Mouse (Mus musculus) hindbrain, embryonic 15.5 days (tissue): Measurements from ENCODE around the gene Ints7. TPM values are rescaled to one million over a fixed set of nuclear protein-coding genes. Genes with fewer than 3 reads are reported as not detected.

ENCODE experiments used
- ATAC-seq: fragments of 200-750 bp; cut with Nextera tagmentation; 2 replicates; pipeline ENCODE4 v1.8.0; 2017; ENCODE audit warnings: low read depth, moderate number of reproducible peaks, moderate TSS enrichment; ENCODE audit not compliant: low FRiP score
- H3K27ac ChIP-seq: fragments of 300-500 bp; sonication (generic); replicated peaks from 2 replicates; pipeline ENCODE4 v1.5.1; 2015; ENCODE audit warnings: mild to moderate bottlenecking, inconsistent platforms
- H3K27me3 ChIP-seq: fragments of 300-500 bp; sonication (generic); 2 replicates; pipeline ENCODE4 v1.6.1; 2015; ENCODE audit warnings: control low read depth, inconsistent platforms
- H3K36me3 ChIP-seq: fragments of 300-500 bp; sonication (generic); 2 replicates; pipeline ENCODE4 v1.6.1; 2015; ENCODE audit warnings: control low read depth, inconsistent platforms
- H3K4me1 ChIP-seq: fragments of 300-500 bp; sonication (generic); replicated peaks from 2 replicates; pipeline ENCODE4 v1.6.1; 2015; ENCODE audit warnings: control low read depth, inconsistent platforms
- H3K4me2 ChIP-seq: fragments of 300-500 bp; sonication (generic); 2 replicates; pipeline ENCODE4 v1.6.1; 2015; ENCODE audit warnings: moderate library complexity, mild to moderate bottlenecking, inconsistent platforms
- H3K4me3 ChIP-seq: fragments of 300-500 bp; sonication (generic); 2 replicates; pipeline ENCODE4 v1.5.1; 2015; ENCODE audit warnings: mild to moderate bottlenecking, inconsistent platforms
- H3K9ac ChIP-seq: fragments of 300-500 bp; sonication (generic); 2 replicates; pipeline ENCODE4 v1.6.1; 2015; ENCODE audit warnings: inconsistent platforms
- H3K9me3 ChIP-seq: fragments of 300-500 bp; sonication (generic); 2 replicates; pipeline ENCODE4 v1.6.1; 2016; ENCODE audit warnings: control low read depth, inconsistent platforms
- WGBS: fragments of 180-500 bp; shearing (Covaris S2); methylation state at CpG from one replicate; pipeline ENCODE4 v1.1.7; 2015; 5-methylcytosine and 5-hydroxymethylcytosine counted together
- polyA plus RNA-seq: library from polyadenylated mRNA; unstranded; fragments of >200 nt; fragmentation: Nextera tagmentation; extraction: Ambion mirVana; gene quantifications from 2 replicates; pipeline ENCODE4 v1.2.1, GENCODE M21; 2015

Ints7 gene
- polyA plus RNA-seq: 34.1 and 36.7 TPM in 2 replicates

- Histone ChIP-seq H3K9me3 (no peaks in the 10 kb centered on the region), H3K4me2 (peak within 1 kb of the TSS; percentile 96), H3K36me3 (no peaks in the 10 kb centered on the region), H3K27me3 (no peaks in the 10 kb centered on the region), H3K27ac (peak within 1 kb of the TSS; percentile 95), H3K4me1 (peaks cover 33% of the 10 kb centered on the region), H3K9ac (peak within 1 kb of the TSS; percentile 64), H3K4me3 (peak within 1 kb of the TSS; percentile 80)
- WGBS: under 1% methylated on average over 70 of the region's 70 CpGs
- peak; percentile 99 for ATAC-seq
Observed at GRCm38 (mm10) chr1:191575458-191576247, at the start of gene Ints7, which contains the start of gene Dtl. Ints7 (plus strand) TSS chr1:191575636. Dtl (minus strand) TSS chr1:191575544.

GRCm38 (mm10) chr1:191527089-191527488 is 48.3 kb upstream of the Ints7 start:
- H3K27me3 ChIP-seq: no peaks in the 10 kb centered on the region
- no peak overlapping the region for H3K27ac ChIP-seq
- H3K9me3 ChIP-seq: no peaks in the 10 kb centered on the region
- H3K9ac ChIP-seq: no peak overlapping the region
- no peak overlapping the region for H3K4me2 ChIP-seq
- no peaks in the 10 kb centered on the region for H3K36me3 ChIP-seq
- WGBS: 68% methylated on average over 3 of the region's 3 CpGs
- H3K4me1 ChIP-seq: no peaks in the 10 kb centered on the region
- ATAC-seq: no peak
- H3K4me3 ChIP-seq: no peak overlapping the region

- Histone ChIP-seq H3K27me3 (no peaks in the 10 kb centered on the region), H3K9ac (no peak overlapping the region), H3K36me3 (no peaks in the 10 kb centered on the region), H3K4me2 (no peak overlapping the region), H3K4me1 (no peaks in the 10 kb centered on the region), H3K9me3 (no peaks in the 10 kb centered on the region), H3K4me3 (no peak overlapping the region), H3K27ac (no peak overlapping the region)
- ATAC-seq: no peak
- WGBS: 66% methylated on average over 4 of the region's 4 CpGs
Observed at GRCm38 (mm10) chr1:191527921-191528612, 47.4 kb upstream of the Ints7 start.

- Histone ChIP-seq H3K4me1 (no peaks in the 10 kb centered on the region), H3K9ac (no peak overlapping the region), H3K36me3 (no peaks in the 10 kb centered on the region), H3K27ac (no peak overlapping the region), H3K4me2 (no peak overlapping the region), H3K4me3 (no peak overlapping the region), H3K9me3 (no peaks in the 10 kb centered on the region), H3K27me3 (no peaks in the 10 kb centered on the region)
- no peak for ATAC-seq
- 83% methylated on average over 2 of the region's 2 CpGs for WGBS
Observed at GRCm38 (mm10) chr1:191529406-191529805, 46.0 kb upstream of the Ints7 start.

GRCm38 (mm10) chr1:191531023-191531422 is 44.4 kb upstream of the Ints7 start:
- Histone ChIP-seq H3K4me3 (no peak overlapping the region), H3K36me3 (no peaks in the 10 kb centered on the region), H3K27me3 (no peaks in the 10 kb centered on the region), H3K9ac (no peak overlapping the region), H3K27ac (no peak overlapping the region), H3K4me1 (no peaks in the 10 kb centered on the region), H3K9me3 (no peaks in the 10 kb centered on the region), H3K4me2 (no peak overlapping the region)
- ATAC-seq: no peak
- 63% methylated on average over 1 of the region's 1 CpGs for WGBS

GRCm38 (mm10) chr1:191534896-191535295 is 40.5 kb upstream of the Ints7 start:
- H3K27ac ChIP-seq: no peak overlapping the region
- no peaks in the 10 kb centered on the region for H3K9me3 ChIP-seq
- 58% methylated on average over 2 of the region's 2 CpGs for WGBS
- ATAC-seq: no peak
- H3K4me2 ChIP-seq: no peak overlapping the region
- H3K4me3 ChIP-seq: no peak overlapping the region
- H3K4me1 ChIP-seq: no peaks in the 10 kb centered on the region
- no peaks in the 10 kb centered on the region for H3K36me3 ChIP-seq
- no peak overlapping the region for H3K9ac ChIP-seq
- H3K27me3 ChIP-seq: no peaks in the 10 kb centered on the region

- WGBS: 94% methylated on average over 2 of the region's 2 CpGs
- H3K4me1 ChIP-seq: no peaks in the 10 kb centered on the region
- no peaks in the 10 kb centered on the region for H3K36me3 ChIP-seq
- no peak for ATAC-seq
- H3K27me3 ChIP-seq: no peaks in the 10 kb centered on the region
- no peaks in the 10 kb centered on the region for H3K9me3 ChIP-seq
- no peak overlapping the region for H3K4me3 ChIP-seq
- H3K4me2 ChIP-seq: no peak overlapping the region
- no peak overlapping the region for H3K9ac ChIP-seq
- H3K27ac ChIP-seq: no peak overlapping the region
Observed at GRCm38 (mm10) chr1:191540300-191540699, 35.1 kb upstream of the Ints7 start.

- Histone ChIP-seq H3K4me2 (no peak overlapping the region), H3K4me1 (no peaks in the 10 kb centered on the region), H3K36me3 (no peaks in the 10 kb centered on the region), H3K27me3 (no peaks in the 10 kb centered on the region), H3K9ac (no peak overlapping the region), H3K9me3 (no peaks in the 10 kb centered on the region), H3K27ac (no peak overlapping the region), H3K4me3 (no peak overlapping the region)
- ATAC-seq: no peak
- whole genome bisulfite sequencing: 94% methylated on average over 9 of the region's 9 CpGs
Observed at GRCm38 (mm10) chr1:191541014-191541413, 34.4 kb upstream of the Ints7 start.

GRCm38 (mm10) chr1:191541619-191542018 is 33.8 kb upstream of the Ints7 start:
- H3K4me2 ChIP-seq: no peak overlapping the region
- WGBS: 93% methylated on average over 4 of the region's 4 CpGs
- H3K27me3 ChIP-seq: no peaks in the 10 kb centered on the region
- H3K4me1 ChIP-seq: no peaks in the 10 kb centered on the region
- H3K36me3 ChIP-seq: no peaks in the 10 kb centered on the region
- H3K4me3 ChIP-seq: no peak overlapping the region
- no peak overlapping the region for H3K9ac ChIP-seq
- H3K27ac ChIP-seq: no peak overlapping the region
- no peak for ATAC-seq
- H3K9me3 ChIP-seq: no peaks in the 10 kb centered on the region

GRCm38 (mm10) chr1:191543747-191544146 is 31.7 kb upstream of the Ints7 start:
- Histone ChIP-seq H3K36me3 (no peaks in the 10 kb centered on the region), H3K4me2 (no peak overlapping the region), H3K4me3 (no peak overlapping the region), H3K9me3 (no peaks in the 10 kb centered on the region), H3K27ac (no peak overlapping the region), H3K27me3 (no peaks in the 10 kb centered on the region), H3K4me1 (no peaks in the 10 kb centered on the region), H3K9ac (no peak overlapping the region)
- WGBS: 89% methylated on average over 3 of the region's 3 CpGs
- ATAC-seq: no peak

- no peak for ATAC-seq
Observed at GRCm38 (mm10) chr1:191550786-191551185, 24.6 kb upstream of the Ints7 start.

GRCm38 (mm10) chr1:191557109-191557508 is 18.3 kb upstream of the Ints7 start:
- no peaks in the 10 kb centered on the region for H3K4me1 ChIP-seq
- no peaks in the 10 kb centered on the region for H3K9me3 ChIP-seq

More at GRCm38 (mm10) chr1:191550786-191551185, 24.6 kb upstream of the Ints7 start:
- Histone ChIP-seq H3K9ac (no peak overlapping the region), H3K27ac (no peak overlapping the region), H3K36me3 (no peaks in the 10 kb centered on the region), H3K4me3 (no peak overlapping the region), H3K9me3 (no peaks in the 10 kb centered on the region), H3K4me2 (no peak overlapping the region), H3K27me3 (no peaks in the 10 kb centered on the region), H3K4me1 (no peaks in the 10 kb centered on the region)
- WGBS: 77% methylated on average over 4 of the region's 4 CpGs

More at GRCm38 (mm10) chr1:191557109-191557508, 18.3 kb upstream of the Ints7 start:
- Histone ChIP-seq H3K27me3 (no peaks in the 10 kb centered on the region), H3K4me2 (no peak overlapping the region), H3K36me3 (no peaks in the 10 kb centered on the region), H3K4me3 (no peak overlapping the region), H3K9ac (no peak overlapping the region), H3K27ac (no peak overlapping the region)
- ATAC-seq: no peak
- 88% methylated on average over 8 of the region's 8 CpGs for WGBS
